Mouse (Mus musculus) A20 (cell line): ENCODE data around the gene Eef1akmt1.

Experiments used
- DNase-seq: peaks from one replicate; pipeline ENCODE4 v3.0.0-alpha.2; 2011; ENCODE audit warnings: low read depth, low spot score

Eef1akmt1 gene

GRCm38 (mm10) chr14:57524671-57525387 lies 46.6 kb downstream of the Eef1akmt1 start, which contains the start of gene Il17d:
Il17d (plus strand) TSS chr14:57524777.
- no peak for DNase-seq

GRCm38 (mm10) chr14:57523762-57524161 lies 47.6 kb downstream of the Eef1akmt1 start:
- DNase-seq: no peak

GRCm38 (mm10) chr14:57517001-57517400 lies 54.4 kb downstream of the Eef1akmt1 start:
- no peak for DNase-seq

GRCm38 (mm10) chr14:57515156-57515762 lies 56.2 kb downstream of the Eef1akmt1 start:
- DNase-seq: no peak

GRCm38 (mm10) chr14:57509554-57509953 lies 61.9 kb downstream of the Eef1akmt1 start:
- DNase-seq: no peak

- no peak for DNase-seq
Measured at GRCm38 (mm10) chr14:57503729-57504128, 67.7 kb downstream of the Eef1akmt1 start.
